Mouse (Mus musculus) megakaryocyte progenitor cell, adult 5-6 weeks (primary cell): Measurements from ENCODE around the gene Fntb. TPM values are rescaled to one million over a fixed set of nuclear protein-coding genes. Genes with fewer than 3 reads are reported as not detected.
A peak's percentile ranks its signal among the peaks of the same experiment; 100 is the strongest.

Experiments
- ATAC-seq: replicated peaks from 2 replicates; pipeline ENCODE4 v1.8.0; 2016; ENCODE audit warnings: mild to moderate bottlenecking, moderate TSS enrichment, inconsistent platforms; ENCODE audit not compliant: poor library complexity
- total RNA-seq, 2 experiments: library from RNA; stranded (forward) in 1 of 2; stranded (reverse) in 1 of 2; fragments of 157-497, 149-512 nt in 1 of 2; fragments of 200-1000 nt in 1 of 2; gene quantifications; 2 replicates each; pipeline versions ENCODE4 v1.2.3 to v1.2.4; 2015 to 2017

Fntb gene
- total RNA-seq, 2 experiments from 2014 or later: 5.0 to 12.7 TPM

- ATAC-seq: no peak
These were observed 150.8 kb downstream of the Fntb start for GRCm38 (mm10) chr12:76916163-76916562.

DNA sequence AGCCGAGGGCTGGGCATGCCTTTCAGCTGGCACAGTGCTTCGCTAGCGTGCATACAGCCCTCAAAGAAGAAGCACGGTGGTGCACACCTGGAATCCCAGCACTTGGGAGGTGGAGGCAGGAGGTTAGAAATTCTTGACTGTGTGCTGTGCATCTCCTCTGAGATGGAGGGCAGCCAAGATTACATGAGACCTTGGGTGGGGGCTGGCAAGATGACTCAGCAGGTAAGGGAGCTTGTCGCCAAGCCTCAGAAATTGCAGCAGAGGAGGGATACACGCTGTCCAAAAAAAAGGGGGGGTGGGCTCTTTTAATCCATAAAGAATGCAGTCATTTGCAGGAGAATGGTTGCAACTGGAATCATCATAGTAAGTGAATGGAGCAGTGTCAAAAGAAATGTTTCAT is 152.7 kb downstream of the Fntb start:
- peak; percentile 57; the same call in 1 of the 2 replicates for ATAC-seq

DNA sequence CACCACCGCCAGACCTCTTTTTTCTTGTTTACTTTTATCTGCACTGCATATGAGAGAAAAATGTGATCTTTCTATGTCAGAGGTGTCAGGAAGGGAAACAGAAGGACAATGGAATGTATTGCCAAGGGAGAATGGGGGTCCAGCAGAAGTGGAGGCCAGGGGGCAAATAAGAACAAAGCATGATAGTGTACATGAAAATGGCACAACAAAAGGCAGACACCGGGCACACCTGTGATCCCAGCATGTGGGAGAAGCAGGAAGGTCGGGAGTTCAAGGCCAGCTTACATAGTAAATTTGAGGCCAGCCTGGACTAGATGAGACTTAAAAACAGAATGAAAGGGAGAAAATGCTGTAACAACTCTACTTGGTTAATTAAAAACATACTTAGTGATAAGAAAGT is 153.5 kb downstream of the Fntb start:
- no peak for ATAC-seq

GRCm38 (mm10) chr12:76920398-76920797 is 155.0 kb downstream of the Fntb start:
- ATAC-seq: no peak

GRCm38 (mm10) chr12:76920990-76921389 is 155.6 kb downstream of the Fntb start:
- ATAC-seq: no peak

GRCm38 (mm10) chr12:76923118-76923517 is 157.7 kb downstream of the Fntb start:
- no peak for ATAC-seq

DNA sequence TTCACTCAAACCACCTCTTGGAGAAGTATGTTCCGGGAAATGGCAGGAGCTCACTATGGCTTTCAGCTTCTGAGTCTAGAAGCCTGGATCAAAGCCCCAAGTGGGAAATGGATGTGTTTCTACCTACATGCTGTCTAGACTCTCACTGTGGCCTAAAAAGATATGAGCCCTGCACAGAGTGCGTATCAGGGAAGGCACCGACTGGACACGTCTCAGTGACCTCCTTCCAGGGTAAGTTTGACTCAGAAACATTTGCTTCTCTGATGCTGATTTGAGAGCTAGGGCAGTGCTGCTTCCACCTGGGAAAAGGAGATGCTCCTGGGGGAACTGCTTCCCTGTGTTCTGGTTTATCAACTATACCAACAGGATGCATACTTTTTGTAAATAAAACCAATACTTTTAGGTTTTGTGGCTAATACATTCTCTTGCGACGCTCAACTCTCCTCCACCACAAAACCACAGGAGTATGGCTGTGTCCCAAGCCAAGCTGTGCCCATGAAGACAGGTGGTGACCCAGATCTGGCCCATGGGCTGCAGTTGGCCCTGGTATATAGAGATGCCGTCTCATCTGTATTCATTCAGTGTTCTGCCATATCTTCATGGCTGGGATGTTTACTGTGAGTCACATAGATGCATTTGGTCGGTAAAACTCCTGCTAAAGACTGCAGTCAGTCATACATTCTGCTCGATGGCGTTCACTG is 159.7 kb downstream of the Fntb start:
- ATAC-seq: peak; percentile 88

DNA sequence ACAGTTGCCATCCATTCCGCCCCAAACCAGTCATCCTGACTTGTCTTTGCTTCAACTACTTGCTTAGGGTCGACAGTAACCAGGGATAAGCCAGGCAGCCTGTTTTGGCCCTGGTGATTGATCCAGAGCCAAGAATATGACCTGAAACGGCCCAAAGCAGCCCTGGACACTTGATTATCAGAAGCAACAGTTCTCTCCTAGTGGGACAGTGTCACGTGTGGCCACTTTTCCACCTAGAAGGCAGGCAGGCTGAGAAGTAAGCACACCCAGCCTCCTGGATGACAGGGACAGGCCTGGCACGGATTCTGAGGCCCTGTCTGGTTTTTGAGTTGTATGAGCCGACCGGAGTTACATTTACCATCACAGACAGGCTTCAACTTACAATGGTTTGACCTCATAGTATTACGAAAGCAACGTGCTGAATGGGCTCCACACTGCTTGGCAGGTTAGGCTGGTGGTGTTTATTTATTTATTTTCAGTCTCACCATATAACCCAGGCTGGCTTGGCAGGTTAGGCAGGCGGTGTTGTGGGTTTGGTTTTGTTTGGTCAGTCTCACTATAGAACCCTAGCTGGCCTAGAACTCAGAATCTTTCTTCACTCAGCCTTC is 161.1 kb downstream of the Fntb start:
- ATAC-seq: no peak

- no peak for ATAC-seq
These were observed 161.6 kb downstream of the Fntb start for GRCm38 (mm10) chr12:76927012-76927411.

DNA sequence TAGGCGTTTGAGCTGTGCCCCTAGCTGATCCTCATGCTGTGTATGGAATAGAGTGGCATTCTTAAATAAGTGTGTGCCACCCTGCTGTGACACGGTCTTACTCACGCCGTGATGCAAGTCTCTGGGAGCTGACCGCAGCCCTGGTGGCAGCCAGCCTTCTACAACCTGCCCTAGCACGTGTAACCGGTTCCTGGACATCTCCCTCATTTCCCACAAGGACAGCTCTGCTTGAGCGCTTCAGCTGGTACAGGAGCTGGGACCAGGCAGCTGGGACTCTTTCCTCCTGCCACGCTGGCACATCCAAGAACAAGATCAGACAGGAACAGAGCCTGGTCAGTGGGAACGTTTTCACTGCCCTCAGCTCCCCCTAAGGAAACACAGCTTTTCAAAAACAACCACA is 162.2 kb downstream of the Fntb start:
- no peak for ATAC-seq

GRCm38 (mm10) chr12:76930177-76930576 is 164.8 kb downstream of the Fntb start:
- ATAC-seq: peak; percentile 63

DNA sequence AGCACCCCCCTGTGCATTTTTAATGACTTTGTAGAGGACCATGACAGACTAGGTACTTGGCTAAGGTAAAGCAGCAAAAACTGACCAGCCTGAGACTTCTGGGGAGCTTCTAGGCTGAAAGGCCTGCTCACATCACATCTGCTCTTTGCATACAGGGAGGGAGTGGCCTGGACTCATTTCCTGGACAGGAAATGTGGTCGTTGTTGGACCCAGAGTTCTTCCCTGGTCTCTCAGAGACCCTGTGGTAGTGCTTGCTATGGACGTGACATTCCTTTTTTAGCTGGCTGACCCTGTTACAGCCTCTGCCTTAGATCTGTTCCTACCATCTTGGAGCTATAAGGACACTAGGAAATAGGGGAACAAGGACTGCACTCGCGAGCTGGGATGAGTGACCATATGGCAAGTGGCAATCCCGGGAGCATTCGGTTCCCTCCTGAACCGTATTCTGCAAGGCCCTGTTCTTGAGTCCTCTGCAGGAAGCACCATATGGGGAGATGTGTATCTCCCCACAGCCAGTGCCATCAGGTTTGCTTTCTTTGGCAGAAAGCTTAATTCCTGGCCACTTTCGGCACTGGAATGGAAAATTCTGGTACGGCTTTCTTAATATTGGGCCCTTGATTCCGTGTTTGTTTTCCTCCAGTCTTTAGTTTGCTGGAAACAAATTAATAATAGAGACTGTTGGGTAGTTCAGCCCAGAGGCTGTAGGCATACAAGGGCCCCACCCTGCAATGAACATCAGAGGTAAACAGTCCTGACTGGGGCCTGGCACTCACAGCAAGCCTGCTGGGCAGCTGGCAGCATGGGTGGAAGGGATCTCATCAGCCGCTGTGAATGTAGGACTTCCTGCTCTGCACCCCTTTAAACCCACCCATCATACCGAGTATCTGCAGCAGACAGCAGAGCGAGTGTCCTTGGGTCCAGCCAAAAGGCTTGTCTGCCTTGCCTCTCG is 166.6 kb downstream of the Fntb start:
- ATAC-seq: no peak

- no peak for ATAC-seq
These were observed 167.3 kb downstream of the Fntb start for GRCm38 (mm10) chr12:76932688-76933060.

DNA sequence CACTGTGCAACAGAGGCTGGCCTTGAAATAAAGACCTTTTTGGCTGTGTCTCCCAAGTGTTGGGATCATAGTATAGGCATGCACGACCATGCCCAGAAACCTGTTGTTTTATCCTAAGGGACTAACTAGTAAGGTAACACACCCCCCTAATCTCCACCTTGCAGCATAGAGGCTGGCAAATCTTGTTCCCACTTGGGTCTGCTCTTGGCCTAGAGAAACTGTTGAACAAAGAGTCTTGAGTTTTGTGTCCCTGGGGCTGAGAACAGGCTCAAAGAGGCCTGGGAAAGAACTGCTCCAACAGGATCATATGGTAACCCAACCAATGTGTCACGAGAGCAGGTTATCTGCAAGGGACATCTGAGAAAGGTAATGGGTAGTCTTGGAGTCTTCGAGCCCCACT is 169.0 kb downstream of the Fntb start:
- no peak for ATAC-seq

DNA sequence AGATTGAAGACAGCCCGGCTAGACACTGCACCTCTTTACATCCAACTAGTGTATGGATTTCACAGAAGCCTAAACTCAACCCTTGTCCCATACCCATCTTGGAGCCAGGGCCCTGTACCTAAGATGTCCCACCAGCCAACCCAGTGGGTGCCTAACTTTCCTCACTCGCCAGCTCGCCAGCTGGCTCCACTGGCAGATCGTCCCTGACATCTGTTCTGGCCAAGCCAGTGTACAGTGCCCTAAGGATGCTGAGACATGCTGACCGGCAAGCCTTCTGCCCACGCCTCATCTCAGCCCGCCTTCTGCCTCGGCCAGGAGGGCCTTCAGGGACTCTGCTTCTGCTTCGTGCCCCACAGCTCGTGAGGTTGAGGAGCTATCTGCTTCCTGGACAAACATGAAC is 170.8 kb downstream of the Fntb start:
- no peak for ATAC-seq

DNA sequence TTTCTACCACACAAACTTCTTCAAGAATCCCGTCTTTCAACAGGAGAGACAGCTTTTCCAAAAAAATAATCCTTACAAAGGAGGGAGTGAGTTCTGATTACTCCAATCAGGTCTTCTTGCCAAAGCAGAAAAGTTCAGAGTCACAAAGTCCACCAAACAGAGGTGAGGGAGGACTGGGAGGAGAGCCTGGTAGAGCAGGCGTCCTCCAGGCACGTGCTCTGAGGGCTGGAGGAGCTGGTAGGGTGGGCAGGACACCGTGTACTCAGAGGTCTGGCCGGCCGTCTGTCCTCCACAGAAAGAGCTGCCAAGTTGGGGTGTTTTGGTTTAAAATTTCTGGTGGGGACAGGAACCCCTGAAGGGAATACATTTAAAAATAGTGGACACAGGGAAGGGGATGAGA is 172.6 kb downstream of the Fntb start:
- no peak for ATAC-seq

GRCm38 (mm10) chr12:76941524-76941923 is 176.1 kb downstream of the Fntb start:
- peak; percentile 88 for ATAC-seq

DNA sequence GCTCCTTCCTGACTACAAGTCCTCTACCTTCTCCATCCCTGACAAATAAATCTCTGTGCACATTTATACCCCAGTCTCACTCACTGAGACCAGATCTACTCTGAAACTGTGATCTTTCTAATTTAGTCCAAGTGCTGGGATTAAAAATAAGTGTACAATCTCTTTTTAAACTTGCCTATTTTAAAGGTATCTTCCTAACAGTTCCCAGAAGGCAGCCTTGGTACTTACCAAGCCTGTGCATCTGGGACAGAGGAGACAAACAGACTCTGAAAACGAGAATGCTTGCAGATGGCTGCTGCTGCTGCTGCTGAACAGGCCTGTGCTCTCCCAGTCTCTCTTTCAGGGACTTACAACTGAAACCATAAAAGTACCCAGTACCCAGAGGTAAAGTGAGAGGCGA is 177.1 kb downstream of the Fntb start:
- no peak for ATAC-seq

GRCm38 (mm10) chr12:76943046-76943445 is 177.7 kb downstream of the Fntb start:
- ATAC-seq: no peak

- no peak for ATAC-seq
These were observed 178.1 kb downstream of the Fntb start for GRCm38 (mm10) chr12:76943466-76943865.

DNA sequence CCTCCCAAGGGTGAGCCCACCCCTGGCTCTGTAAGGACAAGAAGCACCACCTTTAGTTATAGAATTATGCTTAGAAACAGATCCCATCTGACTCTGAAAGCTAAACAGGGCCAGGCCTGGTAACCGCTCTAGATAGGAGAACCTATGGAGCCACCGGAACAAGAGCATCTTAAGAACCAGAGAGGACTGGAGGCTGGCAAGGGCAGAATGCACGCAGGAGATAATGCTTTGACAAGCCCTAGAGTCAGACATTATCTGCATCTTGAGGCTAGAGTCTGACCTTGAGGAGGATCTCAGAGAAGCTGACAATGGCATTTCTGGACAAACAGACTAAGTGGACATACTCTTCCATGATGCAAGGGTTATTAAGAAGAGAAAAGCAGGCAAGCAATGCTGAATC is 182.1 kb downstream of the Fntb start:
- ATAC-seq: peak; percentile 63

- ATAC-seq: no peak
These were observed 182.8 kb downstream of the Fntb start for GRCm38 (mm10) chr12:76948185-76948584.
